Mouse (Mus musculus) thymus, postnatal 25 days (tissue): ENCODE measurements at regions not wholly inside any gene's neighbourhood (a gene's known extent, or its start where the extent isn't known, plus 50 kb on each side); places are given as distances from the start of the nearest gene placed in this dataset.
"Not testable (repeated sequence)": the region's sequence is repeated elsewhere in the genome, so short reads cannot be mapped to it uniquely, and the experiment has no call there.

ENCODE experiments used
- DNase-seq: peaks from one replicate; pipeline ENCODE4 v3.0.0; 2022

DNA sequence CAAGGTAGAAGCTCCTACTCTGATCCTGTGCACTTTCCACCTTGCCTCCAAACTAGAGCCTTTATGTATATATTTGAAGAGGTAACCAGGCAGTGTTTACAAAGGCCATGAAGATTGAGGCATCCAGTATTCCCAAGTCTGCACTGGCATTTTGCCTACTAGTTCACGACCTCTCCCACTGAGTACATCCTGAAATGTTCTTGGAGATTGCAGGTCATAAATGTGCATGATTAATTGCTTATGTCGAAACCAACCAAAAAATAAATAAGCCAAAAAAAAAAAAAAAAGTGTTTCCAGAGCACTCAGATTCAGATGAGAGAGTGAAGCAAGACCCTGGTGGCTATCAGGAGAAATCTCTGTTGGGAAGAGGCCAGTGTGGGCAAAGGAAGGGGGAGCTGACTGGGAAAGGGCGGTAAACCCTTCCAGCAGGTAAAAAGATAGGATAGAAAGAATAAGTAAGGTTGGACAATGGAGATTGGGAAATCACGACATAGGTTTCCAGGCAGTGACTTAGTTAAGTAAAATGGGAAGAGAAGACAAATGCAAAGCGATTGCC lies 133.6 kb upstream of the Nrip1 start:
- no peak for DNase-seq

DNA sequence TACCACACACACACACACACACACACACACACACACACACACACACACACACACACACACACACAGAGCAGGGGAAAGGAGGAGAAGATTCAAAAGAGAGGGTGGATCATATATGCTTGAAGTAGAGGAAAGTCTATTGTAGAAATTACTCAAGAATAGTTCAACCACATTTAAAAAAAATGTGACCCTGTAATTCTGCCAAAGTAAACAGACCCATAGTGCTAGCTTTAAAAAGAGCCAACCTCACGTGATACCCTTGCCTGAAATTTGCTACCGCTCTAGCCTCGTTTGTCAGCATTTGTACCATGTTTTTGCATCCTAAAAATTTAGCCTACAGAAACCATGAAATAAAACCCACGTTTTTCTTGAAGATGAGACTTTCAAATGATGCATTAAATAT lies 132.6 kb upstream of the Nrip1 start:
- no peak for DNase-seq

DNA sequence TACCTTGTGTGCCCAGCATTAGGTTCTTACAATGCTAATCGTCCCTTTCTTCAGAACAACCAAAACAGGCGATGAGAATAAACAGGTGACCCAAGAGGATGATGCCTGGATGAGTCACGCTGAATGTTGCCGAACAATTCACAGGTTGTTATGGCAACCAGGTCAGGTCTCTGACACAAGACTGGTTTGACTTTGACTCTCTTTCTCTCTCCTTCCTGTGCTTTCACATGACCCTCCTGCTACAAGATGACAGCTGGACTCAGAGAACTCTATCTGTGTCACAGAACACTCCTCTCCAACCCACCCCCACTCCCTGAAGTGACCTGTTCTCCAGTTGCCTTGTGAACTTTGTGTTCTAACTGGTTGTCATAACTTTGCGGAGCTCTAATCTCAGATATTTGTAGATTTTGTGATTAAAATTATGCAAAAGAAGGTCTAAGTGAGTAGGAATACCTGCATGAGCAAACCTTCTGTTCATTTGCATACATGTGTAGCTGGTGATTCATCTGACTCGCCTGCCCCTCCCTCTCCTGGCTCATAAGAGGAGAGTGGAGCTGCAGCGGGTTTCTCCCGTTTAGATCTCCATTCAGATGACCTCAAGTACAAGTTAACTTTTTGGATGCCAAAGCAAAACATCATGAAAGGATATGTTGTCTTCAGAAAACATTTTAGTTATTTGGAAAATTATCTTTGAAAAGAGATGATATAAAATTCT lies 126.2 kb upstream of the Nrip1 start:
- DNase-seq = no peak

DNA sequence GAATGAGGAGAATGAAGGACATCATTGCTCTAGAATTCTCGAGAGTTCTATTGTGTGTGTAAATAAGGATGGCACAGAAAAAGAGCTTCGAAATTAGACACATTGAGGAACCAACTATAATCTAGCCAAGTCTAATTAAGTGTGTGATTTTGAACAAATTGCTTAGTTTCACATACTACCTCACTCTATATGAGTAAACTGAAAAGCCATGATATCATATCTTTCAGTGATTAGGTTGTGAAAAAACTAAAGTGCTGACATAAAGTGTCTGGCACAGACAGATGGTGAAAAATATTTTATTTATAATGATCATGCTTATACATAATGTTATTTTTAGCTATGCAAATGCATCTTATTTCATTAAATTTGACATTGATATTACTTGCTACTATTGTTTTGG lies 124.6 kb upstream of the Nrip1 start:
- no peak for DNase-seq

DNA sequence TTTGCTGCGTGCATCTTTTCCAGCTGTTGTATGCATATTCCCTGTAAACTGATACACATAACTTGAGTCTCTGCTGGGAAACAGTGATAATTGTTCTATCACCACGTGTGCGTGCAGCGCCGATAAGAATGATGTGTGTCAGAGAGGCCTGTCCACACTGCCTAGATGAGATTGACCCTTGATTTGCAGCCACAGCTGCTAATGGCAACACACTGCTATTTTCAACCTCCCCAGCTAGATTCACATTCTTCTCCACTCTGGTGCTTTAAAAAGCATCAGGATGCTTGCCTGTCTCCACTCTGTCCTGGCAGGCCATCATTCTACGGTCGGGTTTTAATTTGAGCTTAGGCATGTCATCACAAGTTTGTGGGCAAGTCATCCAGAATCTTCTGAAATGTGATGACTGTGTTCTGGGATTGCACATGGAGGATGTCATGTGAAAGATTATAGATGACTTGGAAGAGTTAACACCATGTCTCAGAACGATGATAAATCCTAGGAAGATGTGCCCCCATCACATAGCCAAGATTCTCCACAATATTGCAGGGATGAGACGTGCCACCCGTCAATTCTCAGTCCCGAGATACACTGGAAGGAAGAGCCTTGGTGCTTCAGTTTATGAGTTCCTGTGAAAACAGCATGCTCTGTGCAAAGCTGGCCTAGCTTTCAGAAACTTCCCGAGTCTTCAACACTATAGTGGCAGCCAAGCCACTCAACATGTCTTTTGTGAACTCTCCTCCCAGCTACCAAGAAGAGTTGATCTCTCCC lies 123.6 kb upstream of the Nrip1 start:
- no peak for DNase-seq

DNA sequence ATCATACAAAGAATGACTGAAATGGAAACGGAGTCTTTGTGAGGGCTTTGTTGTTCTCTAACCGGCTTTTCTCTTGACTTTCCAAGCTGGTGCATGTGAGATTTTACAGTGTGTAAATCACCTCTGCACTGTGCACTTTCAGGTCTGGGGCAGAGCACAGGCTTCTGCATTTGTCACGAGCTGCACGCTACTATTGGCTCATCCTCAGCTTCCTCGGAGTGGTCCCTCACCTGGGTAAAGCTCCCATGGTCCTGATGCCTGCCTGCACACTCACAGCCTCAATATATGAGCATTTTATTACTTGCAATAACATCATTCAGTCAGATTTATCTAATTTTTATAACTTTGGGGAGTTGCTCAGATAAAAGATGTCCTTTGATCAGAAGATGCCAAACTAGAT lies 109.8 kb upstream of the Nrip1 start:
- DNase-seq = no peak

DNA sequence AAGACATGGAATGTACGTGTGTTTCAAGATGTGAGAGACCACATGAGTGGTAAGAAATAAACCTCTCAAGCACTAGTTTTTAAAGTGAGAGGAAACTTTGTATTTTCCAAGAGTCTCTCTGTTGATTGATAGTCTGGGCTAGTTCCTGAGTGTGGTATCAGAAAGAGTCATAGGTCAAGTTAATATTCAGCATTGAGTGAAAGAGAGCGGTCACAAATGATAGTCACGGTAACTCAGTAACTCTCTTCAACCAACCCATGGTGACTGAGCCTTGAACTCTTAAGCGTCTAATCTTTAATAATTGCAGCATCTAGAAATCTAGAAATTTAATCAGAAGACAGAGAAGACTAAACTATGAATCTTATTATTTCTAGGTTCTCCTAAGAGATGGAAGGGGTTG lies 108.3 kb upstream of the Nrip1 start:
- no peak for DNase-seq

DNA sequence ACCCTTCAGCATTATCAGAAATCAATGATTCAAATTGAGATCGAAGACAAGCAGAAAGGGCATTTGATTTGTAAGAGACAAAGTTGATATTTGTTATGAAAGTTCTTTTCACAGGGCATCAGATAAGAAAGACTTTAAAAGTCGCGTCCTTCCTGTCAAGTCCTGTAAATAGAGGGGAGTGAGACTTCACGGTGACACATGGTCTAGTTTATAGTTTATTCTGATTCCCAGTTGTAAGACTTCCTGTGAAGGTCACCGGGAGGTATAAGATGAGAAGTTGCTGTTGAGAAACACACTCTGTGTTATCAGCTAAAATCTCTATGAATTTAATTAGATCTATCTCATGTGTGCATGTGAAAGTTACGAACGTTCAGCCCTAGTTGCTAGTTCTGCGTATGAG lies 103.8 kb upstream of the Nrip1 start:
- no peak for DNase-seq

DNA sequence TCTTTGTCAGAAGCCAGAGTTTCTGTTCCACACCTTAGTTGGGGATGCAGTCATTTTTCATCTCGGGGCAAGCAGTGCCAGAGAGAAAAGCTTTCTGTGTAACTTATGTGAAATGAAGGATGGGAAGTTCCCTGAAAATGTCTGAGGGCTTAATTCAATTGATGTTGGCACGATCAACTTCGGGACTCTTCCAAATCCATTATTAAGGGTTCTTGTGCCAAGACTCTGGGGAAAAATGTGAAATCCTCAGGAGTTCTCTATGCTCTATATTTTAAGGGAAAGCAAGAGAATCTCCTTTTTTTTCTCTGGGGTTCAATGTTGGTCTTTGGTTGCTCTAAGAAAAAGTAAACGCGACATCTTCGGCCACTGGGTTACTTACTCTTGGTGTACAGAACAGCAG lies 100.9 kb upstream of the Nrip1 start:
- DNase-seq = no peak

DNA sequence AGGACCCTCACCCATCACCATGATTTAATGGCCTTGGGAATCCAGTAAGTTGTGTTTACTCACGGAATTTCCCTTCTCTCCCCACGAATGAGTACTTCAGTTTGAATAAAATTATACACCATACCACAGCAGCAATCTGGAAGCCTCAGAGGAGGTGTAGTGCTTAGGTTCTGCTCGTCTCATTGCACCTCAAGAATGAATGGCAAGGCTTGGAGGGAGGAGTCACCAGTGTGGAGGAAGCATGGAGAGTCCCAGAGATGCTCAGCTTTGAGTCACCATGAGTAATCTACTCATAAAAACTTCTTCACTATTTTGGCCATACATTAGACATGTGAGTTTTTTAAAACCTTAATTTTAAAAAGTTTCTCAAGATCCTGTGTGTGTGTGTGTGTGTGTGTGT lies 98.8 kb upstream of the Nrip1 start:
- DNase-seq = no peak

DNA sequence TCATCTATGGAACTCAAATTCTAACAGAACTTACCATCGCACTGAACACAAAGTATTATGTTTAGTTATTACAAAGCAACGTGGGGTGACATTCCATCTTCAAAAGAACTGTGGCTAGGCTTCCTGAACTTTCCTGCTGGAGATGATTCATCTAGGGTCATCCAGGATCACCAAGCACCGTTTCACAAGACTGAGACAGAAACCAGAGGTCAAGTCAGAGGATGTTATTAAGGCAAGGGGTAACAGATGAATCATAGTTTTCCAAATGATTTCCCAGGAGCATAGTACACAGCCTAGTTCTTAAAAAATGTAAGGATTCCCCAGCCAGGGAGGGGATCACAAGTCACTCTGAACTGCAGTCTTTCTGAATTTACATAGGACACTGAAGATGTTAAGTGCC lies 97.5 kb upstream of the Nrip1 start:
- DNase-seq = no peak

DNA sequence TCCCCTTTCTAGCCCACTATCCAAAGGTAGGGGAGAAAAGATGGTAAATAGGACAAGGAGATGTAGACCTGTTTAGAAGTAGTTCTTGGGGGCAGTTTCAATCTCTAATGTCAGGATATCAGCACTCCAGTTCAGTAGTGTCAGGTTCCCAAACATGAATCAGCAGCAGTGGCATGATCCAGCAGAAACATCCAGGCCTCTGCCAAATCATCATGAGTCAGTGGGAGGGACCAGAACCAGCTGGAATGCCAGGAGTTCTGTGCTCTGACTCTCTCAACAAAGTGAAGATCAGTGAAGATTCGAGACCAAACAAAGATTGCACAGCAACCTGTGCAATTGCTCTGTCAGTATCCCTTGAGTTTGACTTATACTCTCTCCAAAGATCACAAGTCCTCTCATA lies 85.9 kb upstream of the Nrip1 start:
- no peak for DNase-seq

DNA sequence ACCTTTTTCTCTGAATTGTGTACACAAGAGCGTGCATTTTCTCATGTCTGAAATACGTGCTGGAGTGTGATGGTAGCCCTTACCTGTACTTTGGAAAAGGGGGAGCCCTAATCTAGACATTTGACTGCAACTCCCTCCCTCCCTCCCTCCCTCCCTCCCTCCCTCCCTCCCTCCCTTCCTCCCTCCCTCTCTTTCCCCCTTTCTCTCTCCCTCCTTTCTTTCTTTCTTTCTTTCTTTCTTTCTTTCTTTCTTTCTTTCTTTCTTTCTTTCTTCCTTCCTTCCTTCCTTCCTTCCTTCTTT lies 82.6 kb upstream of the Nrip1 start:
- not testable (repeated sequence) for DNase-seq

DNA sequence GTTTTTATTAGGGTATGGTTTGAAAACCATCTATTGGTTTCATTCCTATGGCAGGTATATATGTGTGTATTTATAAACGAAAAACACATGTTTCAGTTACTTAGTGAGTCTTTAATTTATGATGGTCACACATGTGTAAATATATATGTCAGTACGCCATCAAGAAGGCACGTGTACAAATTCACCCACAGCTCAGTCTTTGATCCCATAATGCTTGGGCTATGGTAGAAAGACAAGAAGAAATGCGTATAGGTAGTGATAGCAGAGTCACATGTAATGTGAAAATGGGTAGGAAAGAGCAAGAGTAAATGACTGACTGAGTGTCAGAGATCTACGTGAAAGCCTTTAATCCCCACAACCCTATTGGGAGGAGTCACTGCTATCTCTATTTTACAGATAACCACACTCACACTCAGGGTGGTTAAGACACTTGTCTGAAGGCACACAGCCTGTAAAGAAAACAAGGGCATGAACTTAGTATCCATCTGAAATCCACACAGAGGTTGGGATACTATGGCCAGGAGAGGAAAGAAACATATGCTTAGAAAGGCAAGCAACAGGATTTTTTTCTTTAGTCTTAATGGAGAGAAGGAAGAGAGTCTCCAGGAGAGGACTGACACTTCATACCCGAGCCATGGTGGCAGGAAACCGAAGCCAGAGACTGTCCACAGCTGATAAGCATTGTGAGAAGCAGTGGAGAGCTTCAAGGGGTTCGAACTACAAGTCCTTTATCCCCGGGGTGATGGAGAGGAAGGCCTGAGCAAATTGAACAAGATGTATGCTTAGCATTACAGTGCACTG lies 82.1 kb upstream of the Nrip1 start:
- DNase-seq = no peak

DNA sequence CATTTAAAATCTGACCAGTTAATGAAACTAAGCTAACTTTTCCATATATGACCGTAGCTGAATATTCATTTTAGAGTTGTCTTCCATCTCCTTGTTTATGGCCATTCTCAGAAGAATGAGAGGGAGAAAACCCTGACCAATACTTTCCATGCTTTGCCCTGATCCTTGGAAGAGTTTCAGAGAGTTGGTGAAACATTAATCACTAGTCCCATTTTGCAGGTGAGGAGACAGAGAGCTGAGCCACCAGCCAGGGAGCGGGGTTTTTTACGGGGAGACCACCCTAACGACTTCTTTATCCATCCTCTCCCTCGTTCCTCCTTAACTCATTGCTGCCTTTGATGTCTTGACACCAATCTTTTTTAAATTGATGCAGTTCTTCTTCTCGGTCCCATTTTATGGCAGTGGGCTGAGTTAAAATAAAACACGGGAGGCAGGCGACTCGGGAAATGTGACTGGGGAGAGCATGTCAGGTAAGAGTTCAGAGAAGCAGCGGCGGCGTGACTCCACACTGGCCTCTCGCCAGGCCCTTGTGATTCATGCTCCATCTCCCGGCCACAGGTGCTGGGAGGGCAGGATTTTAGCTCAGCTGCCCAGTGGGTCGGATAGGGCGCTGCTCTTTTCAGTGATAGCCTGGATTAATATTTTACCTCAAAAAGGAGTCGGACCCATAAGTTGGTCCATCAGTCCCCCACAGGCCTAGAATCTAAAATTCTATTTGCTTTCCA lies 81.3 kb upstream of the Nrip1 start:
- no peak for DNase-seq

DNA sequence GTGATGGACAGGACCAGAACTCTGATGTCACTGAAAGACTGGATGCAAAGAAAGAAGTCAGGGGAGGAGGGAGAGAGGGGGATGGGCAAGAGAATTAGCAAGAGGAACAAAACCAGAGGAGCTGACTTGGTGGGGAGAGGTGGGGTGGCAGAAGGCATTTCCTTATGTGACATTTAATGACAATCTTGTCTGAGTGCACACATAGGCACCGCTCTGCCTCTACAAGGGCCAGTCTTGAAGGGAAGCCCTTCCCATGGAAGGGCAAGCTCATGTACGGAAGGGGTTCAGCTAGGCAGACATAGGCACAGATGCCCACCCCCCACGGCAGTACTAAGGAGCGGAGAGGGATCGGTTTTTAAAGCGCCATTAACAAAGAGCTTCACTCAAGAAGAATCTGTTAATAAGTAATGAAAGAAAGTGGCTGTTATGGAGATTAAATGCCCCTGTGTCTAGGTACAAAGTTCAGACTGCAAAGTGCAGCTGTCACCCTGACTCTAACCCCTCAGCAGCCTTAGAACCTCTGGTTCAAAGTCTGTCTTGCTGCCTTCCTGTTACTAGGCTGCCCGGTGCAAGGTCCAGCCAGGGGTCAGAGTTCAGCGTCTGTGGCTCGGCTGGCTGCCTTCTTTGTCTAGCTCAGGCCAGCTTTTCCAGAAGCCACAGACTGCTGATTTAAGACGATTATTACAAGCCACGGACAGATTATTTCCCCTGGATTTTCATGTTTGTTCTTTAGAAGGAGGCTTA lies 80.0 kb upstream of the Nrip1 start:
- DNase-seq = no peak

DNA sequence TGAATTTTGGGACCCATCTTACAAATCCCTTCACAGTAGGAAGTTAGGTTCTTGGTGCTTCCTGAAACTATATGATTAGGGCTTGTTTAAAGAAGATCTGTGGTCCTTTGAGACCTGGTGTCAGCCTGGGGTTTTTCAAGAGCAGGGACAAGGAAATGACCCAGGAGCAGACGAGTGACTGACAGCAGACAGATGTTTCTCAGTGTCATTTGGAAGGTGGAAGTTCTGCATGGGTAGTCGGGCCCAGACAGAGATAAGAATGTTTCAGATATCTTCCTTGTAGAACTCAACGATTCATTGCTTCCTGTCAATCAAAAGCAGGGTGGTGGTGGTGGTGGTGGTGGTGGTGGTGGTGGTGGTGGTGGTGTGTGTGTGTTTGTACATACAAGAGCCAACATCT lies 75.1 kb upstream of the Nrip1 start:
- DNase-seq = no peak

DNA sequence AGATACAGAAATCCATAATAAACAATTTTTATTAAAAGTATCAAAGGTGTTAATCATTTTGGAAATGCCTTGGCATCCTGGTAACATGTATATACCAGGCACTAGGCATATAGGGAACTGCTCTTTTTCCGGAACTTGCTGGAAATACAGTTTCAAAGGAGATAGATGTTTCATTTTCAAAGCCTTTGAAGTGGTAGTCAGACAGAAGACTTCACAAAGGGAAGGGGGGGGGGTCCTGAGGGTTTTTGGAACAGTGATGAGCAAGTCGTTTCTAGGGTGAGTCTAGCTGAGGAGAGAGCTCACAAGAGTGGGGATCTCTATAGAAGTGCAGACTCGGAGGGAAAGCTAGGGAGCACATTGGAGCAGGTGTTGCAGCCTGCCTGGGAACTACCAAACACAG lies 73.4 kb upstream of the Nrip1 start:
- no peak for DNase-seq

DNA sequence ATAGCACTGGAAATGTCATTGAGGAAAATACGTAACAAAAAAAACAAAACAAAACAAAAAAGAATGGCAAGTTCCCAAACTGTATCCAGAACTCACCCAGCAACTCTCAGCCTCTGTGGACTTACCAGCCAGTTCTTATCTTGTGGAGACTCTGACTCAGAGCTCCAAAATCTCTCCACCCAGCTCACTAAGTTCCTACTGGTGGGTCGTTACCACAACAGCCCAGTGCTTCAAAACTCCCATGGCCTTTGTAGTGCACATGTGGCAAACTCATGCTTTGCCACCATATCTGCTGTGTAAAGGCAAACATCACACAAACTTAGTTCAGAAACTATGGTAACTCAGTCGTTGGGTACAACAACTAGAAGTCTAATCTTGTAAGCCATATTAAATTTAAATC lies 71.0 kb upstream of the Nrip1 start:
- DNase-seq = no peak

DNA sequence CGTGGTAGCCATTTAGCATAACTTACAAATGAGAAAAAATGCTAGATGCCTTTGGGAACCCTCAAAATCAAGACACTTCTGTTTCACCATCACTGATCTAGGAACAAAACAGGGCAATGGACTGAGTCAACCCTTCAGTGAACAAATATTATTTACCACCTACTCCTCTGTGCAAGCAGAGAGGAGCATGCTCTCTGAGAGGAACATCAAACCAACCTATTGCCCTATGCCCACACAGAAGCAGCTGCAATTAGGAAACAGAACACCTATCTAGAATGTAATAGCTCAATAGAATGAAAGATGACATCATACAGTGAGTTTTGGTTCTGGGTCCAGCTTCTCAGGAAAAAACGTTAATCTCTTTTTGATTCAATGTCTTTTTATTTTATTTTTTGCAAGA lies 69.0 kb upstream of the Nrip1 start:
- no peak for DNase-seq

DNA sequence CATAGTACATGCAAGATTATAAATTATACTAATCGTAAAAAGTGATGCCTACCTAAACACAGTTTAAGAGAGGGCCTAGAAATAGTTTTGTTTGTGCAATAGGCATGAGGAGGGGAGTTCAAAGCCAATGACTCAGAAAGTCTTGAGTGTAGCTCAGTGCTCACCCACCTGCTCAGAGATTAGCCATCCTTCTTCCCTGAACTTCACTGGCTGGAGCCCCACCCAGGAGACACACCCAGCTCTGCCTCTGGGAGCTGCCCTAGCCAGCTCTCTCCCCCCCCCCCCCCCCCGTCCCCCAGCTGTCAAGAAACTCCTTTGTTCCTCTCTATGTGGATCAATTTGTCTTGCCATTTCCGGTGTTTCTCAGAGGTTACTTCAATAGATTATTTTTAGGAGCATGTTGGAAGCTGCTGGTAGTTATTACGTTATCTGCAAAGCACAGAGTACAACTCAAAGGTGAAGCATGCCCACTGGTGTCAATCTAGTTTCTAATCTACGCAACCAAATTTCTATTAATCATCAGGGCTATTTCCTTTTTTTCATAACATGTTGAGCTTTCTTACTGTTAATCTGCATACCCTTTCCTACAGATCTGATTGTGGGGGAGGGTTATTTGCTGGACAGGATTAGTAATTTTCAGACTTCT lies 68.3 kb upstream of the Nrip1 start:
- DNase-seq = no peak
